Mouse (Mus musculus): ENCODE data around the gene Kcna4. TPM values are rescaled to one million over a fixed set of nuclear protein-coding genes. Genes with fewer than 3 reads are reported as not detected.

The Kcna4 gene
- polyA plus RNA-seq (2014; fragmentation: Illumina TruSeq; extraction: RNeasy Lipid Tissue Mini Kit (QIAGEN cat#74804); ENCODE audit: low read depth, low replicate concordance) = not detected

DNA sequence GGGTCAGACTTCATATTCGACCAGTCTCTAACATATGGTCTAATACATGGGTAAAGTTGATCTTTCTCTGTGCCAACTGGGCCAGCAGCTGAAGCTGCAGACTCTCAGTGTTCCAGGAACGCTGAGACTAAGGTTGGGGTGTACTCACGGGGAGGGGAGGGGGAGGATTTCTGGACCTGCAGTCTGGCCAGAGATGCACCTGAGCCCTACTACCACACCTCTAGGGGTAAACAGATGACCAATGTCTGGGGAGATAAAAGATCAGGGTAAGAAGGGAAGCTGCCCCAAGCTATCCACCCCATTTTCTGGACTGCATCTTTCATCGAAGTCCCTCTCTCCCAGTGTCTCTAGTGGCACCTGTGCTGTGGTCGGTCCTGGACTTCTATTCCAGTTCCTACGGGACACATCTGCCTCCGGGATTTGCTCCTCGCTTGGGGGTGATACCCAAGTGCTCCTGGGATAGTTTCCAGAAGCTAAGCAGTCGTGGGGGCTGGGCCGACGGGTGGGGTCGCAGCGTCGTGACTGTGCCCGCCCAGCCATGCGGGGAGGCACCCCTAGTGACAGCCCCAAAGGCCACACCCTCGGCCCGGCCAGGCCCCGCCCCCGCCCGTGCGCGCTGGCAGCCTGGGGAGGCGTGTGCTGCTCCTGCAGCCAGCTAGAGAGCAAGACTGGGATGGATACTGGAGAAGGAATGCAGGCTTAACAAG is at the start of gene Kcna4:
Kcna4 (plus strand) TSS at position 650 of the 707 bp plus-strand sequence.

Other genes with a start within 250 kb of the Kcna4 start
- gene Fshb, start 231.0 kb upstream of the Kcna4 start, polyA plus RNA-seq (2014; fragmentation: Illumina TruSeq; extraction: RNeasy Lipid Tissue Mini Kit (QIAGEN cat#74804); ENCODE audit: low read depth, low replicate concordance) = not detected